Mouse (Mus musculus): Measurements from ENCODE around the gene Hypk.
"Not testable (repeated sequence)": the region's sequence is repeated elsewhere in the genome, so short reads cannot be mapped to it uniquely, and the experiment has no call there.

Gene Hypk

DNA sequence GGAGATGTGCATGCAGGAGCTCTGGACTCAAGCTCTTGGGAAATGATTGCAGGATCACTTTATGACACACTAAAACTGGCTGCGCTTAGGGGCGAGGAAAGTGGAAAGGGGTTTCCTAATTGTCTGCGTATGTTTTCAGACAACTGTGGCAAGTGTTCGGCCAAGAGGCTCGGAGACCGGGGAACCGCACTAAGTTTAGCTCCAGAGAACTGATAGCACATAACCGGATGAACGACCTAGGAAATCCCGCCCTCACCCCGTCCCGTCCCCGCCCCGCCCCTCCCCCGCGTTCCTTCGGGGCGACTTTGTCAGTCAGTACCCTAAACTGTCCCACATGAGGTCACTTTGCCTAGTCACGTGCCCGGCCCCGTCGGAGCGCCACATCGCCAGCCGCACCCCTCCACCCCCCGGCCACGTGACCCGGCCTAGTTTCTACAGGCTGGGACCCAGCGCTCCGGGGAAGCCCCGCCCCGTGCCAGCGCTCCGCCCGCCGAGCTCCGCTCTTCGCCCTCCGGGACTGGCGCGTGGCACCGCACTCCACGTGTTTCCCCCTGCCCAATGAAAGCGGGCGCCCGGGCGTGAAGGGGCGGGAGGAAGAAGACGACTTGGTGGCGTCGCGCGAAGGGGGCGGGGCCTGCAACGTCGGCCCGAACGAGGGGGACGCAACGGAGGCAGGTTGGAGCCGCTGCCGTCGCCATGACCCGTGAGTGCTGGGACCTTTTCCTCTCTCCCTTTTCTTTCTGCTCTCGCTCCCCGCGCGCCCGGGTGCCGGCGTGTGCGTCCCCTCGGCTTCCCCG is 4.2 kb upstream of the Hypk start, which contains the start of gene Serf2:
TSS of gene Serf2 (plus strand) at position 457 of the 797 bp plus-strand sequence.
- peak; percentile 100 for DNase-seq

DNA sequence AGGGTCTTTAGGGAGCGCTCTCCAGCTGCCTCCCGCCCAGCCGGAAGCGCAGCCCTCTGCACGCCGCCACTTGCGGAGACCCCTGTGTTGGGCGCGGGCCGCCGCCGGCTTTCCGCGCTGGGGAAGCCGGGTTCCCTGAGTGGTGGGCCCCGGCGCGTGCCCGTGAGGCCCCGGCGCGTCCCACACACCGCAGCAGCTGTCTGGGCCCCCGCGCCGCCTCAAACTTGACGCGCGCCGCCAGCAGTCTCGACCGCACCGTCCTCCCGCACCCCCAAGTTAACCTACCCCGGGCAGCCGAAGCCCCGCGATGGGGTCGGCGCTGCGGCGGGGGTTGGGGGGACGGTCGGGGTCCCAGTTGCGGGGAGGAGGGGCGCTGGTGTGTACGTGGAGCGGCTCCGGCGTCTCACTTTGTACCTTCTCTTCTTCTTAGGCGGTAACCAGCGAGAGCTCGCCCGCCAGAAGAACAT is 3.5 kb upstream of the Hypk start:
- no peak for DNase-seq

GRCm38 (mm10) chr2:121450093-121450492 is 3.0 kb upstream of the Hypk start:
- peak; percentile 39 to 43 for DNase-seq

GRCm38 (mm10) chr2:121452361-121452760 is 729 bp upstream of the Hypk start:
- DNase-seq: no peak

DNA sequence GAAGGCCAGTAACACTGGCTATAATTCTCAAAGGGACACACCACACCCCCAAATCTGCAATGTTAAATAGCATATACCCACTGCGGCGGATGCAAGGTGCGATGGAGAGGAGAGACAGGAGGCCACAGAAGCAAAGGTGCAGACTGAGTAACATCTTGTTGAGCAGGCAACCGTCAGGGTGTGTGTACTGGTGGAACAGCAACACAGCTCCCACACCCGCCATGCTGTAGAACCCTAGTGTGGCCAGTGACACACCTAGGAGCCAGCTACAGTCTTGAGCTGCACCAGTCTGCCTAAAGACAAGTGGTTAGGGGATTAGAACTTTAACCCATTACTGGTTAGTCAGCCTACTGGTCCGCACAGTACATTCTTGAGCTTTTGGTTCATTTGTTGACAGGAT is 827 bp downstream of the Hypk start:
- no peak for DNase-seq

DNA sequence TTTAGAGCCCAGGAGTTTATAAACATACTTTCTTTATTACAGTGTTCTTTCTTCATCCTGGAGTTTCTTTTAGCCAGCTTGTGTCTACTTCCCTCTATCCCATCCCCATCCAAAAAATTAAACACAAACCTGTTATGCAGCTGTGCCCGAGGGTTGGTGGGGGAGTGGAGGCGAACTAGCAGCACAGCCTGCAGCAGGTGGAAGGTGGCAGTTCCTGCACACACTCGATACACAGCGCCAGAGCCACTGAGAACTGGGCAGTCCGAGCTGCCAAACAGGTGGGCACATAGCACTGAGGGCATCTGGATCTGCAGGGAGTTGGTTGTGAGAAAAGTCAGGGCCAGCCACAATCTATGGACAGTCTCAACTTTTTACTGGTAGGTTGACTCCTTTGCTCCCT is 2.4 kb downstream of the Hypk start:
- DNase-seq: no peak

DNA sequence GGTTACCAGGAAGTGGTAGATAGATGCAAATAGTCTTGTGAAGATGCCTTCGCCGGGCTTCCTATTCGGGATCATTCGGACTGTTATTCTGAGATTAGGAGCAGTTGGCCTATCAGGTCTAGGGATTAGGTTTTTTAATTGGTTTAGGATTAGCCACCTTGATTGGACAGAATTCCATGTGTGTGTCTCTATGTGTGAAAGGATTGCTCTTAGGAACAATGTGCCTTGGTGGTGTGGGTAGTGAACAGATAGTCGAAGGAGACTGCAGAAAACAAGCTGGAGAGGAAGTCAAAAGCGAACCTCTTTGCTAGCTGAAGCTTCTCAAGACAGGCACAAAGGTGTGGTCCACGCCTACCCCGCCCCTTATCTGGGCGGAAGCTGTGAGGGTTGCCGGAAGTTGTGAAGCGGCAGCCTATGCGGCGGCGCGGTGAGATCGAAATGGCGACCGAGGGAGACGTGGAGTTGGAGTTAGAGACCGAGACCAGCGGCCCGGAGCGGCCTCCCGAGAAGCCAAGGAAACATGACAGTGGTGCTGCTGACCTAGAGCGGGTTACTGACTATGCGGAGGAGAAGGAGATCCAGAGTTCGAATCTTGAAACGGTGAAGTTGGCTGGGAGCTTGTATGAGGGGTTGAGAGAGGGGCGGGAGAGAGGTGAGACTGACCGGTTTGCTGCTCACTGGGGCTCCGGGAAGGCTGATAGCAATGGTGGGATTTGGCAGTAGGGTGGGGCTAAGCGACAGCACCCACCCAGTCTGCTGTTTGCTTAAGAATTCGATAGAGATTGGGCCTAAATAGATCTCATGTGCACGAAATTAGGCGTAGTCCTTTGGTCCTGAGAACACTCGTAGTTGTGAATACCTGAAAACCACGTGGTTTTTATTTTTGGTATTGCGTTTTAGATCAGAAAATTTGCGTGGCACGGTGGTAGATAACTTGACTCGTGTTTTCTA is 3.9 kb downstream of the Hypk start, which contains the start of gene Serinc4:
TSS of gene Serinc4 (minus strand) at position 90 of the 951 bp plus-strand sequence.
- DNase-seq: peak; percentile 89 to 91

DNA sequence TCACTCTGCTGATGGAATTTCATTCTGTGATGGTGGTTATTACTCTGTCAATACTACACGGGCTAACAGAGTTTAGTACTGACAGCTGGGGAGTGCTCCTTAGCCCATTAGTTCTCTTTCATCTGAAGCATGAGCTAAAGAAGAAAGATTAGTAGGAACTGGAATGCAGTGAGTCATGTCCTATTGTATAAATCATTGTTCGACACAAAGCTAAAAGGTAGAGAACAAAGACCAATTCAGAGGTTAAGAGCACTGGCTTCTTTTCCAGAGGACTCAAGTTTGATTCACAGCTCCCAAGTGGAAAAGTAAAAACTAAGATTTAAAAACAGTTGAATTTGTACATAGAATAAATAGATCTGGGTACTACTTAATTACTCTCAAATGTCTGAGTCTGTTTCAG is 7.0 kb downstream of the Hypk start:
- DNase-seq: no peak

- not testable (repeated sequence) for DNase-seq
Measured at GRCm38 (mm10) chr2:121468982-121469381, 15.9 kb downstream of the Hypk start.

GRCm38 (mm10) chr2:121472783-121473182 is 19.7 kb downstream of the Hypk start:
- DNase-seq: not testable (repeated sequence)

- peak; percentile 83 to 84 for DNase-seq
Measured at GRCm38 (mm10) chr2:121473301-121474179, 20.4 kb downstream of the Hypk start, which contains the start of gene Mfap1b. Mfap1b (minus strand) TSS chr2:121474067.

DNA sequence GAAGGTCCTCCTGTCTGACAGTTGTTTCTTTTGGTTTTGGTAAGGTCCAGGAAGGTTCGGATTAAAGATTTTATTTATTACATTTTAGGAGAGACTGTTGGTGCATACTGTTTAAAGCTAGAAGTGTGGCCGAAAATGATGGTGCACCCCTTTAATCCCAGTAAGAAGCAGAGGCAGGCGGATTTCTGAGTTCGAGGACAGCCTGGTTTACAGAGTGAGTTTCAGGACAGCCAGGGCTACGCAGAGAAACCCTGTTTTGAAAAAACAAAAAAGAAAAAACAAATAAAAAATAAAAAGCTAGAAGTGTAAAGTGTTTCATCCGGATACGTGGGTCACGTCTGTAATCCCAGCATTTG is 21.1 kb downstream of the Hypk start:
- no peak for DNase-seq

- DNase-seq: not testable (repeated sequence)
Measured at GRCm38 (mm10) chr2:121475306-121475705, 22.2 kb downstream of the Hypk start.

GRCm38 (mm10) chr2:121477491-121478266 is 24.6 kb downstream of the Hypk start:
- DNase-seq: no peak

- peak; percentile 28 to 35 for DNase-seq
Measured at GRCm38 (mm10) chr2:121480498-121480897, 27.4 kb downstream of the Hypk start.

- DNase-seq: not testable (repeated sequence)
Measured at GRCm38 (mm10) chr2:121480916-121481315, 27.8 kb downstream of the Hypk start.

GRCm38 (mm10) chr2:121483576-121483975 is 30.5 kb downstream of the Hypk start:
- no peak for DNase-seq

DNA sequence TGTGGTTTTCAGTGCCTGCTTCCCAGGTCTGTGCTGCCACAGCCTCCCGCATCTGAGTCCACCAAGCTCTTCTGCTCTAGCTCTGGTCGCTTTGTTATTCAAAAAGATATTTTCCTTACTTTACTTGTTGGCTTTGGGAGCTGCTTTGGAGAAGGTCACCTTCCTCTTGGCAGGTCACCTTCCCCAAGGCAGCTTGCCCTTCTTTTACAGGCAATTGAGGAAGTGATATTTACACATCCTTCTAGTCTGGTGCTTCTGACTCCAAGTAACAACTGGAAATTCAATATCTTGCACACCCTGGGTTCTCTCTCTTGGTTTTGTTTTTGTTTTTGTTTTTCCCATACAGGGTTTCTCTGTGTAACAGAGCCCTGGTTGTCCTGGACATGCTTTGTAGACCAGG is 31.3 kb downstream of the Hypk start:
- not testable (repeated sequence) for DNase-seq

DNA sequence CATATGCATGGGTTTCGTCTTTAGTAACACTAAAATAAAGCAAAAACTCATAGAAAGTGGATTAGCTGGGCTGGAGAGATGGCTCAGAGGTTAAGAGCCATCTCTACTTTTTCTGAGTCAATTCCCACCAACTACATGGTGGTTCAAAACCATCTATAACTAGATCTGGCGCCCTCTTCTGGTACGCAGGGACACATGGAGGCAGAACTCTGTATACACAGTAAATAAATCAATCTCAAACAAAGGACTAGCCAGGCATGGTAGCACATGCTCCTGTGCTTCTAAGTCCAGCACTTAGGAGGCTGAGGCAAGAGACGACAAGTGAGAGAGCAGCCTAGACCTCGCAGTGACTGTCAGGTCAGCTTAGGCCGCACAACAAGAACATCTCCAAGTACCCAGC is 48.5 kb downstream of the Hypk start:
- not testable (repeated sequence) for DNase-seq

GRCm38 (mm10) chr2:121505942-121506882 is 53.1 kb downstream of the Hypk start, which contains the start of the genes Mfap1a and Wdr76:
Mfap1a (minus strand) TSS chr2:121506665.
Wdr76 (plus strand) TSS chr2:121506723.
- peak; percentile 84 to 87 for DNase-seq
